Mouse (Mus musculus) leukemia stem cell, adult 10-12 weeks (primary cell): ENCODE results near the gene Nap1l5. TPM values are rescaled to one million over a fixed set of nuclear protein-coding genes. Genes with fewer than 3 reads are reported as not detected.

ENCODE experiments used
- polyA plus RNA-seq: library from polyadenylated mRNA; stranded (reverse); fragments of >175 nt; gene quantifications from 2 replicates; pipeline ENCODE4 v1.2.3, GENCODE M21; 2012; ENCODE audit warnings: low replicate concordance

The Nap1l5 gene
- not detected in 2 replicates for polyA plus RNA-seq

GRCm38 (mm10) chr6:58906852-58907261 is at the start of gene Nap1l5:
Gene Nap1l5 (minus strand): TSS chr6:58907076.

Other genes starting within 250 kb of the Nap1l5 start
- gene Herc3, start 75.6 kb downstream of the Nap1l5 start, polyA plus RNA-seq, result 4.6 and 8.3 TPM in 2 replicates
- gene Fam13a, start 117.5 kb upstream of the Nap1l5 start, polyA plus RNA-seq, result 0.08 TPM in 1 of 2 replicates, not detected in the other